Mouse (Mus musculus) CH12.LX (cell line): ENCODE measurements at regions not wholly inside any gene's neighbourhood (a gene's known extent, or its start where the extent isn't known, plus 50 kb on each side); places are given as distances from the start of the nearest gene placed in this dataset.

Experiments used
- DNase-seq: peaks from one replicate; pipeline ENCODE4 v3.0.0-alpha.2; 2013; ENCODE audit errors: extremely low read depth
- H3K27ac ChIP-seq: 2 replicates; pipeline ENCODE4 v1.5.1; 2012; ENCODE audit warnings: low read depth, mild to moderate bottlenecking, control low read depth, moderate library complexity; ENCODE audit not compliant: insufficient read depth
- H3K27me3 ChIP-seq: replicated peaks from 2 replicates; pipeline ENCODE3; 2012; ENCODE audit warnings: inconsistent platforms
- H3K36me3 ChIP-seq, 2 experiments: replicated peaks in 1 of 2; 2 replicates each; pipeline versions ENCODE3 to v1.6.1; 2012; ENCODE audit warnings: inconsistent platforms in 1 of 2, low read length in 1 of 2, mild to moderate bottlenecking in 1 of 2, mixed read lengths in 1 of 2, moderate library complexity in 1 of 2; ENCODE audit not compliant: control insufficient read depth in 1 of 2, insufficient read depth in 1 of 2
- H3K4me1 ChIP-seq, 2 experiments: 2 replicates each; pipeline ENCODE4 v1.6.1; 2012; ENCODE audit warnings: inconsistent platforms in 1 of 2, moderate library complexity in 1 of 2; ENCODE audit not compliant: insufficient read depth in 2 of 2, control insufficient read depth in 1 of 2
- H3K4me2 ChIP-seq: 2 replicates; pipeline ENCODE4 v1.6.1; 2012; ENCODE audit warnings: low read depth, mild to moderate bottlenecking, control low read depth; ENCODE audit not compliant: poor library complexity, insufficient read depth, severe bottlenecking
- H3K4me3 ChIP-seq, 3 experiments: fragments of 150-350 bp in 1 of 3; sonication (generic) in 1 of 3; replicated peaks in 1 of 3; 2 replicates each; pipeline versions ENCODE3 to v1.5.1; 2011 to 2012; ENCODE audit warnings: low read depth in 2 of 3, low read length in 2 of 3, mild to moderate bottlenecking in 2 of 3, moderate library complexity in 2 of 3, control low read depth in 1 of 3, improper control_type of control experiment in 1 of 3, inconsistent platforms in 1 of 3, mixed read lengths in 1 of 3; ENCODE audit not compliant: poor library complexity in 1 of 3
- H3K79me2 ChIP-seq: replicated peaks from 2 replicates; pipeline ENCODE4 v1.6.1; 2012; ENCODE audit warnings: mild to moderate bottlenecking, moderate library complexity; ENCODE audit not compliant: control insufficient read depth, poor library complexity, insufficient read depth, severe bottlenecking; ENCODE audit errors: extremely low read depth
- H3K9ac ChIP-seq: 2 replicates; pipeline ENCODE4 v1.6.1; 2012; ENCODE audit warnings: low read depth, mild to moderate bottlenecking, control low read depth, moderate library complexity; ENCODE audit not compliant: insufficient read depth
- H3K9me3 ChIP-seq: replicated peaks from 2 replicates; pipeline ENCODE3; 2012; ENCODE audit warnings: low read length, inconsistent platforms, mixed read lengths
- CTCF ChIP-seq, 2 experiments: IDR thresholded peaks in 1 of 2; conservative IDR thresholded peaks in 1 of 2; 2 replicates each; pipeline ENCODE4 v1.5.1; 2011 to 2012; ENCODE audit warnings: low read depth in 2 of 2, low read length in 2 of 2, improper control_type of control experiment in 1 of 2, inconsistent platforms in 1 of 2, mild to moderate bottlenecking in 1 of 2, moderate library complexity in 1 of 2
- ELF1 ChIP-seq: IDR thresholded peaks from 2 replicates; pipeline ENCODE4 v1.6.1; 2014; ENCODE audit warnings: low read depth, mild to moderate bottlenecking, inconsistent platforms, low read length, improper control_type of control experiment
- EP300 ChIP-seq: IDR thresholded peaks from 2 replicates; pipeline ENCODE4 v1.6.1; 2011; ENCODE audit warnings: low read length, improper control_type of control experiment
- ETS1 ChIP-seq: conservative IDR thresholded peaks from 2 replicates; pipeline ENCODE4 v1.6.1; 2012; ENCODE audit warnings: low read depth, mild to moderate bottlenecking, inconsistent platforms, low read length, improper control_type of control experiment, moderate library complexity
- HCFC1 ChIP-seq: IDR thresholded peaks from 2 replicates; pipeline ENCODE4 v1.6.1; 2012; ENCODE audit warnings: low read depth, mild to moderate bottlenecking, inconsistent platforms, low read length, improper control_type of control experiment
- MAFK ChIP-seq: IDR thresholded peaks from 2 replicates; pipeline ENCODE4 v1.6.1; 2011; ENCODE audit warnings: low read length, improper control_type of control experiment; ENCODE audit not compliant: insufficient replicate concordance
- MAZ ChIP-seq: IDR thresholded peaks from 2 replicates; pipeline ENCODE4 v1.6.1; 2012; ENCODE audit warnings: low read depth, mild to moderate bottlenecking, inconsistent platforms, low read length, improper control_type of control experiment, moderate library complexity
- MEF2A ChIP-seq: IDR thresholded peaks from 2 replicates; pipeline ENCODE4 v1.6.1; 2014; ENCODE audit warnings: low read depth, mild to moderate bottlenecking, inconsistent platforms, low read length, improper control_type of control experiment, borderline replicate concordance
- MYC ChIP-seq: IDR thresholded peaks from 2 replicates; pipeline ENCODE4 v1.6.1; 2011; ENCODE audit warnings: low read depth, mild to moderate bottlenecking, improper control_type of control experiment, low read length
- NELFE ChIP-seq: IDR thresholded peaks from 2 replicates; pipeline ENCODE4 v1.6.1; 2011; ENCODE audit warnings: low read depth, low read length, improper control_type of control experiment
- NRF1 ChIP-seq: IDR thresholded peaks from 2 replicates; pipeline ENCODE4 v1.6.1; 2014; ENCODE audit warnings: low read depth, mild to moderate bottlenecking, inconsistent platforms, low read length, improper control_type of control experiment, moderate library complexity
- RCOR1 ChIP-seq: conservative IDR thresholded peaks from 2 replicates; pipeline ENCODE4 v1.6.1; 2012; ENCODE audit warnings: low read depth, mild to moderate bottlenecking, inconsistent platforms, low read length, improper control_type of control experiment
- SIN3A ChIP-seq: IDR thresholded peaks from 2 replicates; pipeline ENCODE4 v1.6.1; 2012; ENCODE audit warnings: low read length, improper control_type of control experiment, inconsistent platforms
- SMC3 ChIP-seq: IDR thresholded peaks from 2 replicates; pipeline ENCODE4 v1.6.1; 2011; ENCODE audit warnings: low read depth, low read length, improper control_type of control experiment
- TBP ChIP-seq: conservative IDR thresholded peaks from 2 replicates; pipeline ENCODE4 v1.6.1; 2011; ENCODE audit warnings: low read depth, low read length, improper control_type of control experiment
- TCF12 ChIP-seq: IDR thresholded peaks from 2 replicates; pipeline ENCODE4 v1.6.1; 2014; ENCODE audit warnings: low read depth, mild to moderate bottlenecking, inconsistent platforms, low read length, improper control_type of control experiment
- USF2 ChIP-seq: conservative IDR thresholded peaks from 2 replicates; pipeline ENCODE4 v1.6.1; 2011; ENCODE audit warnings: low read depth, low read length, improper control_type of control experiment
- ZC3H11A ChIP-seq: IDR thresholded peaks from 2 replicates; pipeline ENCODE4 v1.6.1; 2012; ENCODE audit warnings: low read depth, mild to moderate bottlenecking, inconsistent platforms, low read length, improper control_type of control experiment
- ZKSCAN1 ChIP-seq: IDR thresholded peaks from 2 replicates; pipeline ENCODE4 v1.6.1; 2012; ENCODE audit warnings: low read depth, inconsistent platforms, low read length, improper control_type of control experiment, borderline replicate concordance
- ZNF384 ChIP-seq: IDR thresholded peaks from 2 replicates; pipeline ENCODE4 v1.6.1; 2012; ENCODE audit warnings: low read depth, low read length, improper control_type of control experiment, inconsistent platforms
- dilution Hi-C: fragments of 300-500 bp; cut with MboI; formaldehyde crosslinking; loops from 2 replicates; pipeline ENCODE4 v1.14.3; 2020; ENCODE audit warnings: low sequenced_read_pairs; ENCODE audit not compliant: extremely low pct_unique_long_range_greater_than_20kb, extremely low pct_ligation_motif_present
- in situ Hi-C: fragments of 300-500 bp; cut with MboI; formaldehyde crosslinking; loops from 3 replicates; pipeline ENCODE4 v1.14.3; 2019; ENCODE audit warnings: low sequenced_read_pairs, low pct_ligation_motif_present, low pct_unique_long_range_greater_than_20kb, mixed read lengths

GRCm38 (mm10) chr3:147882936-147883645 lies 1030.9 kb downstream of the Ttll7 start:
- in situ Hi-C loops = no loop called here
- H3K79me2 ChIP-seq = no peaks in the 10 kb centered on the region
- H3K4me1 ChIP-seq = peaks cover 0 to 21% of the 10 kb centered on the region in 2 experiments; a peak in 2 of 4 replicates
- TF ChIP-seq EP300 = no peak
- no peak for TF ChIP-seq SIN3A
- no peak for TF ChIP-seq ZNF384
- TF ChIP-seq ETS1 = no peak
- TF ChIP-seq HCFC1 = no peak
- TF ChIP-seq TBP = no peak
- no peak for TF ChIP-seq ELF1
- TF ChIP-seq RCOR1 = no peak
- TF ChIP-seq ZKSCAN1 = no peak
- no peak for TF ChIP-seq MEF2A
- no peak overlapping the region for H3K4me3 ChIP-seq
- no peaks in the 10 kb centered on the region for H3K27me3 ChIP-seq
- DNase-seq = peak; percentile 20
- no peak overlapping the region for H3K9ac ChIP-seq
- H3K36me3 ChIP-seq = no peaks in the 10 kb centered on the region
- no peaks in the 10 kb centered on the region for H3K9me3 ChIP-seq
- dilution Hi-C loops = no loop called here
- H3K27ac ChIP-seq = no peak overlapping the region
- H3K4me2 ChIP-seq = no peak overlapping the region

- H3K9me3 ChIP-seq = no peaks in the 10 kb centered on the region
- in situ Hi-C loops = no loop called here
- H3K4me3 ChIP-seq = no peak overlapping the region
- H3K36me3 ChIP-seq = no peaks in the 10 kb centered on the region
- H3K9ac ChIP-seq = no peak overlapping the region
- no peaks in the 10 kb centered on the region for H3K79me2 ChIP-seq
- no peak for DNase-seq
- dilution Hi-C loops = no loop called here
- no peak for TF ChIP-seq CTCF (conservative IDR thresholded peaks at IDR 0.05 in 1 of 2, IDR thresholded peaks at IDR 0.05 in 1 of 2; ENCODE audit: low read depth in 2 of 2, low read length in 2 of 2)
- no peak for TF ChIP-seq MAFK
- TF ChIP-seq NELFE = no peak
- TF ChIP-seq MYC = no peak
- no peak for TF ChIP-seq MAZ
- TF ChIP-seq NRF1 = no peak
- no peak for TF ChIP-seq USF2
- TF ChIP-seq SMC3 = no peak
- TF ChIP-seq ZC3H11A = no peak
- no peak for TF ChIP-seq EP300
- TF ChIP-seq ETS1 = no peak
- TF ChIP-seq TCF12 = no peak
- no peak overlapping the region for H3K27ac ChIP-seq
- H3K4me2 ChIP-seq = no peak overlapping the region
- H3K27me3 ChIP-seq = no peaks in the 10 kb centered on the region
- H3K4me1 ChIP-seq = peaks cover 0 to 12% of the 10 kb centered on the region in 2 experiments; a peak in 2 of 4 replicates
These were observed 1026.5 kb downstream of the Ttll7 start for GRCm38 (mm10) chr3:147878690-147879089.
